Mouse (Mus musculus): Measurements from ENCODE around the gene Zswim4.

Zswim4 gene

DNA sequence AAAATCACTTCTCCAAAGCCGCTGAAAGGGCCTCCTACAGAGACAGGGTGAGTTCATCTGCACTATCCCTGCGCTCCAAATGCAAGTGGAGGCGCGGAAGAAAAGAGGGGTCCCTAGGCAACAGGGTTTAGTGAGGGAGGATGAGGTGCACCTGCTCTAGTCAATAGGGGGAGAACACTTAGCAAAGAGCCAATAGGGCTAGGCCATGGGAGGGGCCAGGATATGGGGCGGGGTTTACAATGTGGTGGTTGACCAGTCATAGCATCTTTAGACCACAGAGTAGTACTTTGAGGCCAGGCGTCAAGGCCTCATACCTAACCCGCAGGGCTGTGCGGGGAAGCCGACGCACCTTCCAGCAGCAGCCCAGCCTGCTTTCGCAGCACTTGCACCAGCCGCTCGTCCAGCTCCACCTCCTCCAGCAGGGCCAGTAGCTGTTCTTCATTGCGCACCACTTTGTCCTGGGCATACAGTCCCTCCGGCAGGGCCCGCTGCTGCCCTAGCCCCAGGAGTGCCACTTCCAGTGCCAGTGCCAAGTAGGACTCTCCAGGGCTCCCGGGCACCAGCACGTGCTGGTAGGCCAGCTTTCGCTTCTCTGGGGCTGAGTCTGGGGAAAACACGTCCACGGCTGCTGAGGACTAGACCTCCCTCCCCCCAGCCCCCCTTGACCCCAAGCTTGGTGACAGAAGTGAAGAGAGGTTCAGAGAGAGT lies 13.4 kb downstream of the Zswim4 start:
- DNase-seq (ENCODE audit: low spot score): no peak

DNA sequence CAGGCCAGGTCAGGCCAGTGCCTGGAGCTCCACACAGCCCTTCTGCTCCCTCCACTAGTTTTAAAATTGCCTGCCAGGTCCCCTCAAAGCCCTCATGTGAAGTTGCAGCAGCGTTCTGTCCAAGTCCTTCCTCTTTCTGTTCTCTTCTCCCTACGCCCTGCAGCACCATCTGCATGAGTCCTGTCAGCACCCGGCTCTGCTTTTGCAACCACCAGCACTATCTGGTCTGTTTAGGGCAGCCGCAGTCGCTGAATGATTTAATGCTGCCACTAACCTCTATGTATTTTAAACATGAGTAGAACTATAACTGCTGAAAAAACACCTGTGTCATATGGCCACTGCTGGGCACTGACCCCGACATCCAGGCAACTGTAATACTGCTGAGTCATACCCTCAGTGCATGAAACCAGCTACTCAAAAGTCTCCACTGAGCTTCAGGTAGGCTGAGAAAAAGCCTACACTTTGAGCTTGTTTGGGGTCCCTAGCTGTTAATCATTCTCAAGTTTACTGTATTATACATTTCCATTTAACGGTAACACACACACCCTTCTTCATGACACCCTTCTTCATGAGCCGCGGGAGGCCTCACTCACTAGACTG lies 14.2 kb downstream of the Zswim4 start:
- no peak for DNase-seq (ENCODE audit: low spot score)

DNA sequence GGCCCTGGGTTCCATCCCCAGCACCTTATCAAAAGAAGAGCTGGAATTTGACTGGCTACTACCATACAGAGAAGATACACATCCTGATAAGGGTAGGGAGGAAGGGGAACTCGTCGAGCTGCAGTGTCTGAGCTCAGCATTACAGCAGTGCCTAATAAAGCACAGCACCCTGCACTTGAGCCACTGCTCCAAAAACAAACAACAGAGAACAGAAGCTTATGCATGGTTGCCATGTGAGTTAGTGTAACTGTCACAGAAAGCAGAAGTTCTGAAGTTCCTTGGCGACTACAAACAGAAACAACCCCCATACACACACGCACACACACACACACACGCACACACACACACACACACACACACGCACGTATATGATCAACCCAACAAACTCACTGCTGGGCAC lies 16.8 kb downstream of the Zswim4 start:
- DNase-seq (ENCODE audit: low spot score): no peak

DNA sequence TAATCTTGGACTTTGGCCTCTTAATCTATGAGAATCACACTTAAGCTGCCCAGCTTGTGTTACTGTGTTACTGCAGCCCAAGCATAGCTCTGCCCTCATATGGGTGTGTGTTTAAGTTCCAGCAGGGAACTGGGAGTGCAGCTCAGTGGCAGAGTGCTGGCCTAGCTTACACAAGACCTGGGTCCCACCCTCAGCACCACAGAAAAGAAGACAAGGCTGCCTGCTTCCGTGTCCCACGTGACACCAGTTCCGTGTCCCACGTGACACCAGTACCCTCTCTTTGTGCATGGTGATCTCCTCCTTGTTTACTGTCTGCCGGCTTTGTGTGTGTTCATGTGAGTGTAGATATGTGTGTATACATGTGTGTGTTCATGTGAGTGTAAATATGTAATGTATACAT lies 18.7 kb downstream of the Zswim4 start:
- no peak for DNase-seq (ENCODE audit: low spot score)

DNA sequence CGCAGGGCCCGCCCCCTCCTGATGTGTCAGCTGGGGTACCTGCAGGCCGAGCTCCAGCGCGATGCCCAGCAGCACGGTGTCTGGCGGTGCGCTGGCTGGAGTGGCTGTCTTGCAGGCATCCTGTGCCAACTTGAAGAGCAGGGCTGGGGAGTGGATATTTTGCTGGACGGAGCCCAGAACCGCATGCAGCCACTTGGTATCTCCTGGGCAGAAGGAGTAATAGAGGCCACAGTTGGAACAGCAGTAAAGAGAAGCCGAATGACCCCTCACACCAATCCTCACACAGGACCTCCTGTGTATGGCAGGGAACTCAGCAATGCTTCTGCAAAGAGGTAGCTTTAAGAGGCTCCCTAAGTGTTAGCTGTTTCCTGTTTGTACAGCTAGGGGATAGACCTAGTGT lies 19.6 kb downstream of the Zswim4 start:
- no peak for DNase-seq (ENCODE audit: low spot score)

DNA sequence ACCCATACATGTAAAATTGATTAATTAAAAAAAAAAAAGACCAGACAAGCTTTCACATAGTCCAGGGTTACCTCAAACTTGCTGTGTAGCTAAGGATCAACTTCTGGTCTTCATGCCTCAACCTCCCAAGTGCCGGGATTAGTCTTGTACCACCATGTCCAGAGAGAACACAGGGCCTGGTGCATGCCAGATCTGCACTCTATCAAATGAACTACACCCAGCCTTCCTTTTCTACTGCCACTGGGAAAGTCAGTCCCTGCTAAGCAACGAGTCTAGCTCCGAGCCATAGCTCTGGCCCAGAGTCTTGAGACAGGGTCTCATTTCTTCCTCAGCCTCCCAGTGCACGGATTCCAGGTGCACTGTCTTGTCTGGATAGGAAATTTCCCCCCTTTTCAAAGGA lies 23.6 kb downstream of the Zswim4 start:
- DNase-seq (ENCODE audit: low spot score): no peak

GRCm38 (mm10) chr8:84211881-84212563 lies 24.8 kb downstream of the Zswim4 start:
- DNase-seq (ENCODE audit: low spot score): no peak

DNA sequence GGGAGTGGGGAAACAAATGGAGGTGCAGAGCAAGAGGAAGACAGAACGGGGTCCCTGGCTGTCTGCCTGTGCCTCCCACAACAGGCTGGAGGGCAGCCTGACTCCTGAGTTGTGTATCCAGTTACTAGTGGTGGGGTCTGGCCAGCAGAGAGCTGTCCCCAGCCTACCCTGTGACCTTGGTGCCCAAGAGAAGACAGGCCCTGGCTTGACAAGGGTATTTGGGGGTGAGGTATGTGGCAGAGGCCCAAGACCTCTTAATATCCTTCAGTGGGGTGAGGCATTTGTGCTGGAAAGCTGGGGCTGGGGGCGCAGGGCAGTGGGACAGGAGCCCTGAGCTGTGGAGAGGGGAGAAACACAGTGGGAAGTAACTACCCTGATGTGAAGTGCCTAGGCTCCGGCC lies 25.7 kb downstream of the Zswim4 start:
- DNase-seq (ENCODE audit: low spot score): no peak

- DNase-seq (ENCODE audit: low spot score): peak; percentile 71
These were observed 26.6 kb downstream of the Zswim4 start for GRCm38 (mm10) chr8:84210167-84210791.

GRCm38 (mm10) chr8:84208381-84209380 lies 28.2 kb downstream of the Zswim4 start:
- DNase-seq (ENCODE audit: low spot score): no peak

DNA sequence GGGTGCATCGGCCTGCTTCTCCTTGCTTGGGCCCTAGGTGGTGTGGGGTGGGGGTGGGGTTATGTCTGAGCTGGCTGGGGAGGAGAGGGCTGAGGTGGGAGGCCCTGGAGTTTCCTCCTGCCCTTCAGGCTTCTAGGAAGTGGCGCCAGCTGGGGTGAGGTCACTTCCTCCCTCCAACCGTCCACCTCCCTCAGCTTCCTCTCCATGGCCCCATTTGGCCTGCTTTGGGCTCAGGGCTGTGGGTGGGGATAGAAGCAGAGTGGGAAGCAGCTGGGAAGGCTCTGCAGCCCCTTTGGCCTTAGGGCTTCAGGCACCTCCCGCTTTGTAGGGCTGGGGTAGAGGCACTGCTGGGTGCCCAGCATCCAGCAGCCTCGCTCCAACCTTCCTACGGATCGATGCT lies 29.0 kb downstream of the Zswim4 start:
- DNase-seq (ENCODE audit: low spot score): no peak

- DNase-seq (ENCODE audit: low spot score): no peak
These were observed 30.2 kb downstream of the Zswim4 start for GRCm38 (mm10) chr8:84206666-84207065.

- DNase-seq (ENCODE audit: low spot score): no peak
These were observed 31.8 kb downstream of the Zswim4 start for GRCm38 (mm10) chr8:84205073-84205472.

DNA sequence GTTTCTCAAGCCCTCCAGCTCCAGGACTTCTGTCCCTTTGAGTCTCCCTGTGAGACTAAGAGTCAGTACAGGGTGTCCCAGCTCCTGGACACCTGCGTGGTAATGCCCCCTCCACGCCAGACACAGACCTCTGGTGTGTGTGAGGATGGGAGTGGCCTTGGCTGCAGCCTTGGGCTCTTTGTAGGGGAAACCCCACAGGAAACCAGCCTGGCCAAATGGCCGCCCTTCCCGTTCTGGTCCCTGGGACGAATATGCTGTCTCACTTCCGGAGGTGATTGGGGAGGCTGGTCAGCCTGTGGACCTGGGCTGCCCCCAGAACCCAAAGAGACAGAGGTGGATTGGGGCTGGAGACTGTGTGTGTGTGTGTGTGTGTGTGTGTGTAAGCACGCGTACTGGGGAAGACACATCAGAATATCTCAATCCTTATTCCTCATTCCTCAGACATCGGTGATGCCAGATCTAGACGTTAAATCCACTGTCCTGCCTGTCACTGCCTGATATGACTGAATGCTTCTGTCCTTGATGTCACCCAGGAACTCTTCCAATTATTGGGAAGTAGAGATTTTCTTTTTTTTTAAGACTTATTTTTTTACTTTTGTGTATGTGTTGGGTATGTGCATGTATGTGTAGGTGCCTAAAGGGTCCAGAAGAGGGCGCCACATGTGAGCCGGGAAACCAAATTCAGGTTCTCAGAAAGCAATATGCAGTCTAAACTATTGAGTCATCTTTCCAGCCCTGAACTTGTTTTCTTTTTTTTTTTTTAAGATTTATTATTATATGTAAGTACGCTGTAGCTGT lies 32.7 kb downstream of the Zswim4 start:
- no peak for DNase-seq (ENCODE audit: low spot score)

DNA sequence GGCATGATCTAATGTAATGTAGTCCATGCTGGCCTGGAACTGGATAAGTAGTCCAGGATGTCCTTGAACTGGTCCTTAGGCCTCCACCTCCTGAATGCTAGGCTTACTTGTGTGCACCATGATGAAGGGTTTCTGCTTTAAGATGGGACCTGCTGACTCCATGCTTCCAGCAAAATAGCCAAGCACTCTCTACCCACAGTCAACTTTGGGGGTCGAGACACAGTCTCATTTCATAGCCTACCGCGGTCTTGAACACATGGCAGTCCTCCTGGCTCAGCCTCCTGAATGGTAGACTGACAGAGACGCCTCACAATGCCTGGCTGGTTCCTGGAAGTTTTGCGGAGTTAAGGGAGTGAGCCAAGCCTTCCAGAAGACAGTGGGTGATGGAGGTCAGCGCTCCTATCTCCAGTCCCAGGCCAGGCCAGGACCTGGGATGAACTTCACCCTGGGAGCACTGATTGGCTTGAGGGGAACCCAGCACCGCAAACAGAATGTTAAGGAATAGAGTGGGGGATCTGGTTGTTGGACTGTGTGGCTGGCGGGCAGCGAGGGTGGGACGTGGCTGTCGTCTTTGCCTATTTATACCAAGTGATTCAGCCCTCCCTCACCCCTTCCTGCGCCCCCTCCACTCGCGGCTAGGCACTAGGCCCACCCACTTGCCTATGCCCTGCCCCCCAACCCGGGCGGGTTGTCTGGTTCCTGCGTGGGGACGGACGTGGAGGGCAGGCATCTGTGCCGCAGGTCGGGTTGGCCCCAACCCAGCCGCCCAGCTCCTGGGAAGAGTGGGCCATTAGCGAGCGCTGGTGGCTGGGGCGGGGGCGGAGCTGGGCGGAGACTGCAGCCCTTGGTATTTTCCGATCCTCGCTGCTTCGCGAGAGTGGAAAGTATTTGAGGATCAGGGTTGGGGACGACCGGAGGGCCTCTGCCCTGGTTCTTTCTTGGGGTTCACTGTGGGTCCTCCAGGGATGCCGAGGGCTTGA lies 33.6 kb downstream of the Zswim4 start:
- peak; percentile 69 for DNase-seq (ENCODE audit: low spot score)

DNA sequence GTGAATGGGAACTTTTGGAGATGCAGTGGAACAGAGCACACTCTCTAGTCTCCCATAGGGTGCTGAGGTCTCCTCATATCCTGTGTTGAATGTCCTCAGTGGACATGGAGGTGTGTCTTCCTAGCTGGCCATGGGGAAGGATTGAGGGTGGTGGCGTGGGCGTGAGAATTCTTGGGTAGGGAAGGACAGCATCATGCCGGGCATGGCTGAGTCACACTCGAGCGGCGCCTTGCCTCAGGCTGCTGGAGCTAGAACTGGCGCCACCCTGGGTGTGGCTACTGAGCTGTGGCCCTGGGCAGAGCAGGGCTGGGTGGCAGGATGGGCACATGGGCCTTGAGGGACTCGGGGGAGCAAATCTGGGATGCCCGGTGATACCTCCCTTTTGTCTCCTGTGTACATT lies 34.4 kb downstream of the Zswim4 start:
- DNase-seq (ENCODE audit: low spot score): no peak

- DNase-seq (ENCODE audit: low spot score): no peak
These were observed 35.2 kb downstream of the Zswim4 start for GRCm38 (mm10) chr8:84201545-84202245.

DNA sequence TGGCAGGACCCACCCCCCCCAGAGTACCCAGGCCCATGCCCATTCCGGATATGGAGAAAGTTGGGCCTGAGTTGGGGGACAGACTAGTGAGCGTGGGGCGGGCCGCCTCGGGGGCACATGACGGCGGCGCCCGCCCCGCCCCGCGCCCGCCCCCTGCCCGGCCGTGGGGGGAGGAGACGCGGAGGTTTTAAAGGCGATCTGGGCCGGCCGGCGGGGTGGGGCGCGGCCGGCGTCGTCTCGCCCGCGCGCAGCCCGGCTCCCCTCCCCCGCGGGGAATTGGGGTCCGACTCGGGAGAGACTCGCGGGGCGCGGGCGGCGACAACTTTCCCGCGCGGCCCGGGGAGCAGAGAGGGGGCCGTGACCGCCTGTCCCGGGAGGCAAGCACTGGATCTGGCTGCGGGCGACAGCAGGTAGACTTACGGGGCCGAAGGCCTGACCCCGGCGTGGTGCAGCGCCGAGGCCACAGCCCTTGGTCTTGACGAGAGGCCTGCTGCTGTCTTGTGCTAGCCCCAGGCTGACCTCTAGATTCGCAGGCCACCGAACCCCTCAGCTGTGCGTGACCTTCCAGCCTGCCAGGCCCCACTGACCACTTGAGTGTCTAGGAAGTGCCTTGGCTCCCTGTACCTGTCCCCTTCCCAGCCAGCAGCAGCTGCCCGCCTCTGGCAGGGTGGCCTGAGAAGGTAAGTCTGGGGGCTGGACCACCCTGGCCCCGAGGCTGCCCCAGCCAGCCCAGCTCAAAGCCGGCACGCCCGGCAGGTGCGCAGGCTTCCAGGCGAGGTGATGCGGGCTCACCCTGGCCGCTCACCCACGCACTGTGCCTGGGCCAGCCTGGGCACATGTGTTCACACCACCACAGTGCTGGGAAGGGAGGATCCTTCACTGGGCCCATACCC lies 36.0 kb downstream of the Zswim4 start:
- peak; percentile 83 for DNase-seq (ENCODE audit: low spot score)
